Mouse (Mus musculus): Measurements from ENCODE around the gene Abcb11. TPM values are rescaled to one million over a fixed set of nuclear protein-coding genes. Genes with fewer than 3 reads are reported as not detected.

The Abcb11 gene
- polyA plus RNA-seq, 1 experiment from 2014 or later = not detected

- H3K9ac ChIP-seq (ENCODE audit: low read length) = no peak overlapping the region
- peaks cover 9% of the 10 kb centered on the region for H3K36me3 ChIP-seq (ENCODE audit: control insufficient read depth, insufficient read depth, low read length)
- H3K4me3 ChIP-seq (ENCODE audit: low read depth, low read length) = no peak overlapping the region
- no peaks in the 10 kb centered on the region for H3K9me3 ChIP-seq (ENCODE audit: control insufficient read depth, low read length)
- no peak overlapping the region for H3K27ac ChIP-seq (ENCODE audit: low read depth, low read length)
- WGBS = 91% methylated on average over 6 of the region's 6 CpGs
- H3K4me2 ChIP-seq = no peak overlapping the region
- DNase-seq (ENCODE audit: low spot score, missing footprints) (no peak), ATAC-seq (ENCODE audit: low FRiP score) (no peak)
- H3K27me3 ChIP-seq (ENCODE audit: control insufficient read depth, insufficient read depth, low read length) = no peaks in the 10 kb centered on the region
- H3K4me1 ChIP-seq (ENCODE audit: control insufficient read depth, insufficient read depth, low read length) = no peaks in the 10 kb centered on the region
Observed at GRCm38 (mm10) chr2:69188732-69189131, 153.7 kb downstream of the Abcb11 start.

Other genes starting within 250 kb of the Abcb11 start
- gene Nostrin, start 206.8 kb downstream of the Abcb11 start, polyA plus RNA-seq (2014; fragmentation: Nextera tagmentation; extraction: Ambion mirVana) = 0.77 and 1.2 TPM in 2 replicates
- gene Spc25, start 136.4 kb downstream of the Abcb11 start, polyA plus RNA-seq (2014; fragmentation: Nextera tagmentation; extraction: Ambion mirVana) = 276 and 289 TPM in 2 replicates
- gene G6pc2, start 131.5 kb downstream of the Abcb11 start, polyA plus RNA-seq (2014; fragmentation: Nextera tagmentation; extraction: Ambion mirVana) = not detected in 2 replicates
- gene Dhrs9, start 37.8 kb upstream of the Abcb11 start, polyA plus RNA-seq (2014; fragmentation: Nextera tagmentation; extraction: Ambion mirVana) = not detected in 2 replicates
- 5.0 and 5.6 TPM in 2 replicates for gene Lrp2, start 243.4 kb upstream of the Abcb11 start, polyA plus RNA-seq (2014; fragmentation: Nextera tagmentation; extraction: Ambion mirVana)

Data from midbrain, embryonic 11.5 days (tissue).